Mouse (Mus musculus) spleen, adult 2 months (tissue): ENCODE results near the gene Gadd45g.

Experiments
- CTCF ChIP-seq: fragments of 200-500 bp; IDR thresholded peaks from 2 replicates; pipeline ENCODE4 v1.5.1; 2011; ENCODE audit warnings: mild to moderate bottlenecking, inconsistent platforms; ENCODE audit not compliant: insufficient read depth, insufficient read length, insufficient replicate concordance; ENCODE audit errors: extremely low read depth
- POLR2A ChIP-seq: fragments of 200-500 bp; IDR thresholded peaks from 2 replicates; pipeline ENCODE4 v1.6.1; 2011; ENCODE audit warnings: low read depth, low read length, inconsistent platforms

- no peak for TF ChIP-seq CTCF
- no peak for TF ChIP-seq POLR2A
Measured at GRCm38 (mm10) chr13:51813621-51814615, 32.6 kb upstream of the Gadd45g start.
